Mouse (Mus musculus) thymus, postnatal 4 days (tissue): ENCODE measurements at regions not wholly inside any gene's neighbourhood (a gene's known extent, or its start where the extent isn't known, plus 50 kb on each side); places are given as distances from the start of the nearest gene placed in this dataset.
"Not testable (repeated sequence)": the region's sequence is repeated elsewhere in the genome, so short reads cannot be mapped to it uniquely, and the experiment has no call there.

Source experiments
- DNase-seq: peaks from one replicate; pipeline ENCODE4 v3.0.0; 2021

- no peak for DNase-seq
These were observed 187.3 kb upstream of the Tas2r119 start for GRCm38 (mm10) chr15:31989593-31990290.

- no peak for DNase-seq
These were observed 179.1 kb upstream of the Tas2r119 start for GRCm38 (mm10) chr15:31997996-31998395.

- DNase-seq, result no peak
These were observed 177.5 kb upstream of the Tas2r119 start for GRCm38 (mm10) chr15:31999553-31999952.

- no peak for DNase-seq
These were observed 174.1 kb upstream of the Tas2r119 start for GRCm38 (mm10) chr15:32002950-32003422.

GRCm38 (mm10) chr15:32003489-32003888, 173.6 kb upstream of the Tas2r119 start:
- DNase-seq, result no peak

- DNase-seq, result no peak
These were observed 171.1 kb upstream of the Tas2r119 start for GRCm38 (mm10) chr15:32005986-32006385.

GRCm38 (mm10) chr15:32009818-32010217, 167.3 kb upstream of the Tas2r119 start:
- no peak for DNase-seq

- DNase-seq, result peak; percentile 7
These were observed 165.0 kb upstream of the Tas2r119 start for GRCm38 (mm10) chr15:32012044-32012443.

GRCm38 (mm10) chr15:32012838-32013237, 164.3 kb upstream of the Tas2r119 start:
- DNase-seq, result no peak

- DNase-seq, result no peak
These were observed 161.9 kb upstream of the Tas2r119 start for GRCm38 (mm10) chr15:32015169-32015568.

- no peak for DNase-seq
These were observed 156.6 kb upstream of the Tas2r119 start for GRCm38 (mm10) chr15:32020323-32021008.

- no peak for DNase-seq
These were observed 156.0 kb upstream of the Tas2r119 start for GRCm38 (mm10) chr15:32021009-32021602.

- DNase-seq, result no peak
These were observed 143.0 kb upstream of the Tas2r119 start for GRCm38 (mm10) chr15:32034091-32034490.

GRCm38 (mm10) chr15:32034790-32035189, 142.3 kb upstream of the Tas2r119 start:
- no peak for DNase-seq

- DNase-seq, result no peak
These were observed 135.3 kb upstream of the Tas2r119 start for GRCm38 (mm10) chr15:32041764-32042163.

GRCm38 (mm10) chr15:32042173-32042572, 134.9 kb upstream of the Tas2r119 start:
- no peak for DNase-seq

GRCm38 (mm10) chr15:32042589-32042988, 134.5 kb upstream of the Tas2r119 start:
- DNase-seq, result no peak

- no peak for DNase-seq
These were observed 133.9 kb upstream of the Tas2r119 start for GRCm38 (mm10) chr15:32043207-32043606.

GRCm38 (mm10) chr15:32043670-32044069, 133.4 kb upstream of the Tas2r119 start:
- not testable (repeated sequence) for DNase-seq

- no peak for DNase-seq
These were observed 128.3 kb upstream of the Tas2r119 start for GRCm38 (mm10) chr15:32048836-32049235.

- DNase-seq, result no peak
These were observed 115.5 kb upstream of the Tas2r119 start for GRCm38 (mm10) chr15:32061573-32061972.

GRCm38 (mm10) chr15:32082109-32082508, 95.0 kb upstream of the Tas2r119 start:
- DNase-seq, result no peak

- no peak for DNase-seq
These were observed 83.2 kb upstream of the Tas2r119 start for GRCm38 (mm10) chr15:32093889-32094288.

GRCm38 (mm10) chr15:32095554-32095953, 81.5 kb upstream of the Tas2r119 start:
- DNase-seq, result no peak
